Mouse (Mus musculus) liver, embryonic 16.5 days (tissue): ENCODE measurements around the gene Lipo2. TPM values are rescaled to one million over a fixed set of nuclear protein-coding genes. Genes with fewer than 3 reads are reported as not detected.
"Not testable (repeated sequence)": the region's sequence is repeated elsewhere in the genome, so short reads cannot be mapped to it uniquely, and the experiment has no call there.

Experiments
- ATAC-seq: fragments of 200-750 bp; cut with Nextera tagmentation; 2 replicates; pipeline ENCODE4 v1.8.0; 2017; ENCODE audit warnings: low read depth, mild to moderate bottlenecking, moderate number of reproducible peaks, moderate library complexity
- H3K27ac ChIP-seq: fragments of 300-500 bp; sonication (generic); 2 replicates; pipeline ENCODE4 v1.5.1; 2014; ENCODE audit warnings: mild to moderate bottlenecking, low read length
- H3K27me3 ChIP-seq: fragments of 300-500 bp; sonication (generic); 2 replicates; pipeline ENCODE4 v1.6.1; 2014; ENCODE audit warnings: low read depth, low read length, mixed read lengths; ENCODE audit not compliant: control insufficient read depth, insufficient read depth
- H3K36me3 ChIP-seq: fragments of 300-500 bp; sonication (generic); 2 replicates; pipeline ENCODE4 v1.6.1; 2014; ENCODE audit warnings: mild to moderate bottlenecking; ENCODE audit not compliant: control insufficient read depth, insufficient read depth
- H3K4me1 ChIP-seq: fragments of 300-500 bp; sonication (generic); 2 replicates; pipeline ENCODE4 v1.6.1; 2014; ENCODE audit warnings: low read depth, low read length, mixed read lengths; ENCODE audit not compliant: control insufficient read depth
- H3K4me2 ChIP-seq: fragments of 300-500 bp; sonication (generic); 2 replicates; pipeline ENCODE4 v1.6.1; 2014; ENCODE audit warnings: low read depth, low read length, mixed read lengths
- H3K4me3 ChIP-seq: fragments of 300-500 bp; sonication (generic); 2 replicates; pipeline ENCODE4 v1.5.1; 2014; ENCODE audit warnings: low read depth, mild to moderate bottlenecking, low read length
- H3K9ac ChIP-seq: fragments of 300-500 bp; sonication (generic); 2 replicates; pipeline ENCODE4 v1.6.1; 2014; ENCODE audit warnings: low read depth, low read length
- H3K9me3 ChIP-seq: fragments of 300-500 bp; sonication (generic); replicated peaks from 2 replicates; pipeline ENCODE4 v1.6.1; 2016; ENCODE audit warnings: low read length; ENCODE audit not compliant: control insufficient read depth
- whole genome bisulfite sequencing: fragments of 180-500 bp; shearing (Covaris S2); extraction: QIAGEN DNeasy Blood & Tissue Kit; methylation state at CpG from one replicate; pipeline ENCODE4 v1.1.7; 2014; ENCODE audit not compliant: insufficient replicate concordance; 5-methylcytosine and 5-hydroxymethylcytosine counted together
- polyA plus RNA-seq: library from polyadenylated mRNA; unstranded; fragments of >200 nt; fragmentation: Nextera tagmentation; extraction: Ambion mirVana; gene quantifications from 2 replicates; pipeline ENCODE4 v1.2.1, GENCODE M21; 2015

Gene Lipo2
- polyA plus RNA-seq: not detected in 2 replicates

GRCm38 (mm10) chr19:33751259-33751658, at the start of gene Lipo2:
Gene Lipo2, minus strand, starts transcription at chr19:33751359.
- H3K27ac ChIP-seq, H3K9ac ChIP-seq, H3K27me3 ChIP-seq, ATAC-seq, H3K4me3 ChIP-seq, H3K4me1 ChIP-seq, H3K9me3 ChIP-seq, H3K36me3 ChIP-seq, H3K4me2 ChIP-seq: not testable (repeated sequence)
- WGBS: 79% methylated on average over 1 of the region's 1 CpGs

GRCm38 (mm10) chr19:33787359-33787758, 36.2 kb upstream of the Lipo2 start, which contains the start of gene Lipo1:
Gene Lipo1, minus strand, starts transcription at chr19:33787459.
- H3K4me3 ChIP-seq, H3K4me1 ChIP-seq, ATAC-seq, H3K4me2 ChIP-seq, H3K27me3 ChIP-seq, H3K9ac ChIP-seq, H3K27ac ChIP-seq, H3K9me3 ChIP-seq, H3K36me3 ChIP-seq: not testable (repeated sequence)

GRCm38 (mm10) chr19:33786576-33787277, 35.6 kb upstream of the Lipo2 start:
- Histone ChIP-seq H3K27ac (no peak overlapping the region), H3K27me3 (no peaks in the 10 kb centered on the region), H3K4me1 (no peaks in the 10 kb centered on the region), H3K9ac (no peak overlapping the region), H3K36me3 (no peaks in the 10 kb centered on the region), H3K9me3 (no peaks in the 10 kb centered on the region), H3K4me2 (no peak overlapping the region), H3K4me3 (no peak overlapping the region)
- ATAC-seq: no peak
- WGBS: 68% methylated on average over 12 of the region's 12 CpGs

GRCm38 (mm10) chr19:33761287-33762086, 10.3 kb upstream of the Lipo2 start, which contains the start of gene Lipo3:
Gene Lipo3, minus strand, starts transcription at chr19:33761951.
- peak; percentile 48 for ATAC-seq
- H3K9me3 ChIP-seq, H3K9ac ChIP-seq, H3K36me3 ChIP-seq, H3K27ac ChIP-seq, H3K4me2 ChIP-seq, H3K4me3 ChIP-seq, H3K27me3 ChIP-seq, H3K4me1 ChIP-seq: not testable (repeated sequence)
- WGBS: 35% methylated on average over 11 of the region's 41 CpGs

Other genes with a start within 250 kb of the Lipo2 start
- gene Lipo4, start 233.6 kb downstream of the Lipo2 start, polyA plus RNA-seq: not detected in 2 replicates
- not detected in 2 replicates for gene Gm8978, start 126.1 kb downstream of the Lipo2 start, polyA plus RNA-seq
- 2.9 and 3.3 TPM in 2 replicates for gene Lipo3, start 10.6 kb upstream of the Lipo2 start, polyA plus RNA-seq
- not detected in 2 replicates for gene Lipo1, start 36.1 kb upstream of the Lipo2 start, polyA plus RNA-seq
- gene Lipf, start 209.8 kb upstream of the Lipo2 start, polyA plus RNA-seq: not detected in 2 replicates